Mouse (Mus musculus) kidney, postnatal 25 days (tissue): ENCODE results near the gene Olfr1454.

Experiments
- DNase-seq, 2 experiments: peaks; one replicate each; pipeline ENCODE4 v3.0.0; 2021; ENCODE audit warnings: mixed read lengths in 2 of 2

Gene Olfr1454

DNA sequence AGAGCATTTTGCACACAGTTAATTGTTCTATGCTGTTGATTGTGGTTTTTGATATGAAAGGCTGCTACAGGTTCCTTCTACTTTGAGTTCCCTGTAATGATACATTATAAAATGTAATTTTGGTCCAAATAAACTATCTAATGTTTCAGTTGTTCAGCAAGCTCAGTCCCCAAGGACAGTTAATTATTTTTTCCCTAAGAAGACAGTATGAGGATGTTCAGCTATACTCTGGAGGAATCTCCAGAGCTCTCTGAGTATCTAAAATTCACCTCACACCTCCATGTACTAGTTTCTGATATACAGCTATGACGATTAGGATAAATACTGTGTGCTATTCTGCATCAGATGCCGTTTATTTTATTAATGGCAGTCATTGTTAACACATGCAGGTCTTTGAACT, at the start of gene Olfr1454:
Gene Olfr1454 (plus strand): TSS at position 301 of the 400 bp plus-strand sequence.
- DNase-seq = no peak

DNA sequence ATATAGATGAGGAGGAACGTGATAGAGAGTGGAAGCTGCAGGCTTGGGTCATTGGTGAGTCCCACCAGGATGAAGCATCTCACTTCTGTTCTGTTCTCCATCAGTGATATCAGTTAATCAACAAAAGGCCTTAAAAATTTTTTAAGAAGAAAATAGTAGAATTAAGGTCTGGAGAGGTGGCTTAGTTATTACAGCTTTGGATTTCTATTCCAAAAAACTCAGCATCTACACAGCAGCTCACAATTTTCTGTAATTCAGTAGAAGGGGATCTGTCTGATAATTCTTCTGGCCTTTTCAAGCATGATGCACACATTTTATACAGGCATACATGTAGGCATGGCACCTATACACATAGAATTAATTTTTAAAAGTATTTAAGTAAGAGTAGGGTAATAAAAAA, 32.2 kb upstream of the Olfr1454 start, which contains the start of gene Olfr1453:
Gene Olfr1453 (minus strand): TSS at position 101 of the 400 bp plus-strand sequence.
- DNase-seq = no peak

- DNase-seq = no peak
Measured at GRCm38 (mm10) chr19:13093908-13094307, 33.5 kb downstream of the Olfr1454 start.

GRCm38 (mm10) chr19:13097791-13098190, 37.4 kb downstream of the Olfr1454 start, which contains the start of gene Olfr1457:
TSS of gene Olfr1457 (minus strand) at chr19:13097891.
- no peak for DNase-seq

- DNase-seq = no peak
Measured at GRCm38 (mm10) chr19:13106675-13107074, 46.3 kb downstream of the Olfr1454 start, which contains the start of gene Olfr1458. TSS of gene Olfr1458 (minus strand) at chr19:13106775.
